Mouse (Mus musculus) thymus, postnatal 14 days (tissue): Measurements from ENCODE around the gene Dph6.

ENCODE experiments used
- DNase-seq: peaks from one replicate; pipeline ENCODE4 v3.0.0; 2021

Gene Dph6

DNA sequence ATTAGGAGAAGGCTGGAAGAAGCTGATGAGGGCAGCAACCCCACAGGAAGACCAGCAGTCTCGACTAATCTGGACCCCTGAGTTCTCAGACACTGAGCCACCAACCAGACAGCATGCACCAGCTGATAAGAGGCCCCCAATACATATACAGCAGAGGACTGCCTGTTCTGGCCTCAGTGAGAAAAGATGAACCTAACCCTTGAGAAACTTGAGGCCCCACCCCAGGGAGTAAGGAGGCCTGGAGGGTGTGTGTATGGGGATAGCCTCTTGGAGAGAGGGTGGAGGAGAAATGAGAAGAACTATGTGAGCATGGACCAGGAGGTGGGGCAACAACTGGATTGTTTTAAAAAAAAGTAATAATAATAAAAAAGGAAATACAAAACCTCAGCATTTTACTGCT, 118.7 kb downstream of the Dph6 start:
- no peak for DNase-seq

GRCm38 (mm10) chr2:114531010-114531756, 123.6 kb downstream of the Dph6 start:
- DNase-seq, result no peak

DNA sequence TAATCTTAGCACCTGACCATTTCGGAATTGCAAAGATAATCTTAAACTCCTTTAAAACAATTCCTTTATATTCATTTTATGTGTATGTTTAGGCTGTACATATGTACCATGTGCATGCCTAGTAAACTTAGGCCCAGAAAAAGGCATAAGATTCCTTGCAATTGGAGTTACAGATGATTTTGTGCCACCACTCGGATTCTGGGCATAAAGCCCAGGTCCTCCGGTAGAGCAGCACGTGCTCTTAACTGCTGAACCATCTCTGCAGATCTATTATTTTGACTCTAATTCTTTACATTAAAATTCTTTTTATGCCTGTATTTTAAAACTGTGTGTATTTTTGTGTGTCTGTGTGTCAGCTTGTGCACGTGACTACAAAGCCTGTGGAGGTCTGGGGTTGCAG, 134.3 kb downstream of the Dph6 start:
- DNase-seq, result no peak

GRCm38 (mm10) chr2:114519907-114520306, 134.9 kb downstream of the Dph6 start:
- no peak for DNase-seq

GRCm38 (mm10) chr2:114492398-114492797, 162.4 kb downstream of the Dph6 start:
- DNase-seq, result no peak

DNA sequence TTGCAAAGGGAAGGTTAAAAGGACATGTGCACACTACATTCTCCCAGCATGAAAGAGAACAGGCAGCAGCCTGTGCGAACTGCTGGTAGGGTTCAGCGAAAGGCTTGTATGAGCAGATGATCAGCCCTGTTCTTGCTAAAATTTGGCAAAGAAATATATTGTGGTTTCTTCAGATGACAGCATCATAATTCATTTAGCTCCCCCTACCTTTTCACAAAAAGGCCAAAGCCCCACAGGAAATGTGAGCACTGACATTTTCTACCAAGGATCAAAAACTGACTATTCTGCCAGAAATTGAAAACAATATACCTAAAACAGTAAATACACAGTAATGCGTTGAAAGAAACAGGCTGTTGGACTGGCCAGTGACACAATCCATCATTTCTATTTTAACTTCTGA, 162.9 kb downstream of the Dph6 start:
- no peak for DNase-seq

- DNase-seq, result no peak
These were observed 167.8 kb downstream of the Dph6 start for GRCm38 (mm10) chr2:114486980-114487379.
